Mouse (Mus musculus) frontal cortex, adult 2 months (tissue): Measurements from ENCODE around the gene Ano4. TPM values are rescaled to one million over a fixed set of nuclear protein-coding genes. Genes with fewer than 3 reads are reported as not detected.

Source experiments
- DNase-seq, 2 experiments: peaks; one replicate each; pipeline ENCODE4 v3.0.0; 2022; ENCODE audit warnings: low spot score in 1 of 2; ENCODE audit errors: extremely low spot score in 1 of 2
- polyA plus RNA-seq: library from polyadenylated mRNA; depleted of rRNA; stranded (reverse); fragments of >200 nt; gene quantifications from 2 replicates; pipeline ENCODE4 v1.2.3, GENCODE M21; 2012; rRNA removed

Gene Ano4
- polyA plus RNA-seq: 25.2 and 26.9 TPM in 2 replicates

DNA sequence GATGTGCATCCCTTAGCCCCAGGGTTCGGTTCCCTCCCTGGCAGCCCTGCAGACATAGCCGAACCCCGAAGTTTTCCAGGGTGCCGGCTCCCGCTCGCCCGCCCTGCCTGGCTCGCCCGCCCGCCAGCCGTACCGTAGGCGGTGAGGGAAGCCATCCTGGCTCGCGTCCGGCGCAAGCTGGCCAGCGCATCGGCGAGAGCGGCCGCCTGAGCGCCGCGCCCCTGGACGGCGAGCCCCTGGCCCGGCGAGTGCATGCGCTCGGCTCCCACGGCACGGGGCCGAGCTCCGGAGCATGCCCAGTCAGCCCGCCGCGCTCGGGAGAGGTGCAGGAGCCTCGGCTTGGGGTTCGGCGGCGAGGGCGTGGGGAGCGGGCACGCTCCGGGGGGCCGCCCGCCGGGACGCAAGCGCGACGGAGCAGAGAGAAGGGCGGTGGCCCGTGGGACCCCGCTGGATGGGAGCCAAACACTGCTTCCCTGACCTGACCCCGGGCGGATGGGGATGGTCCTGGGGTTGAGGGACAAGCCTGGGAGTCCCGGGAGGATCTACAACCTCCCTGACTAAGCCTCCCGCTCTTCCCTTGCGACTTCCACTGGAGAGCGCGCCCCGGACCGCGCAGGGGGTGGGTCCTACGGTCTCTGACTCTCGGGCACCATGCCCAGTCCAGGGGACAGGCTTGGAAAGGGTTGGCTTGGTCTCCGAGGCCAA is at the start of gene Ano4:
Ano4 (minus strand) TSS at position 272 of the 705 bp plus-strand sequence.
- peak in 1 of 2 experiments; percentile 42 for DNase-seq

DNA sequence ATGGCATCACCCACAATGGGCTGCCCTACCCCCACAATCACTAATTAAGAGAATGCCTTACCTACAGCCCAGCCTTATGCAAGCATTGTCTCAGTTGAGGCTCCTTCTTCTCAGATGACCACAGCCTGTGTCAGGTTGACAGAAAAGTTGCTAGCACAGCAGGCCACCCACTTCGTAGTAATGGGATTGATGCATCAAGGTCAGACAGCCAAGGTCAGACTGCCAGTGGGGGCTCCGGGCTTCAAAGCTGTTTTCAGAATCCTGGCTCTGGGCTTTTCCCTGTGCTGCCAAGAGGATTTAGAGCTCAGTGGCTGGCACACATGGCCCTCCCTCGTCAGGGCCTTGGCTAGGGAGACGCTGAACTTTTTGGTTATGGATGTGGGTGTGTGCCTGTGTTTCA is 48.1 kb upstream of the Ano4 start:
- no peak for DNase-seq

DNA sequence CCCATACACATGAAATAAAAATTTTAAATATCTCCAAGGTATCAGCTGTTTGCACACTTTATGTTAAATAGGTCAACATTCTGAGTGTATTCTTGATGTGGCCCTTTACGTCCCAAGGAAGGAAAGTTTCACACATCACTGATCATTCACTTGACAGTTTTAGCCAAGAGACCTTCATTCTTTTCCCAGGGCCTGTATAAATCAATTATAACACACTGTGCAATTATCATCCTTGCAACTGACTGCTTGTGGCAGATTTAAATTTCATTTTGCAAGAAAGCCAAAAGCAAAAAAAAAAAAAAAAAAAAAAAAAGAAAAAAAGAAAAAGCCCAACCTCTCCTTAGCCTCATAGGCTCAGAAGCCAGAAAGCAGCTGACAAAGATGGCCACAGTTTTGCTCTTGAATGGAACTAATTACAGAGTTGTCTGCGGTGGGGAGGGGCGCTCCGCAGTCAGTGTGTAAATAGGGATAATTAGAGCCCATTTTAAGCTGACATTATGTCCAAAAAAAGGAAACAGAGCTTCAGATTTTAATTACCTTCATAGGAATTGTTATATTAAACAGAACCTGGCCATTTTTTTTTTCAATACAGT is 47.1 kb upstream of the Ano4 start:
- DNase-seq: no peak

DNA sequence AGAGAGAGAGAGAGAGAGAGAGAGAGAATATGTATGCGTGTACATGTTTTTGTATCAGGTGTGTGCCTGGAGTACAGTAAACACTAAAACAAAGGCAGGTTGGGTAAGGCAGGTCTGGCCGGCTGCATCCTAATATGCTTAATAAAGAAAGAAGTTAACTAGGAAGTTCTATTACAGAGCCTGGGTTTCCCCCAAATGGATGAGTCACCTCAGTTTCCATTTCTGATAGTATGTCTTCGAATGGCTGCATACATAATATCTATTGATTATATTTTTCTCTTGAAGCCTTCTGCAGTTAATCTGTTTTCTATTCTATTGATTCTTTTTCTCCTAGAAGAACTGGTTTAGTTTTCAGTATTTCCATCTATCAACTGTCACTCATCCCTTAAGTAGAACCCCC is 41.9 kb upstream of the Ano4 start:
- DNase-seq: no peak

DNA sequence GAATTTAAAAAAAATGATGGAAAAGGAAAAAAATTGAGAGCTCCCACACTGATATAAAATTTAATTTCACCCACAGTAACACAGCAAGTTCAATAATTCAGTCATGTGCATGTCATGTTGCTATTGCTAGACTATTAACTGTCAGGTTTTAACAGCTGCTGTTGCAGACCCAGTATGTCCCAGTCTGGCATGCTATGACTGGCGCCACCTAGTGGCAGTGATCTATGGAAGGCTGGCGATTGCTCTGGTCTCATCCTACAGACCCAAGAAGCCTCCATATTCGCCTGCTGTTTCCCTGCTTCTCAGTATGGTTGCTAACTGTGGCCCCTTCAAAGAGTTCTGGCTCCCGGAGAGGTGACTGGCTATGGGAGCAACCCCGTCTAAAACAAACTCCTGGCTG is 38.9 kb upstream of the Ano4 start:
- DNase-seq: peak; percentile 18 to 82

DNA sequence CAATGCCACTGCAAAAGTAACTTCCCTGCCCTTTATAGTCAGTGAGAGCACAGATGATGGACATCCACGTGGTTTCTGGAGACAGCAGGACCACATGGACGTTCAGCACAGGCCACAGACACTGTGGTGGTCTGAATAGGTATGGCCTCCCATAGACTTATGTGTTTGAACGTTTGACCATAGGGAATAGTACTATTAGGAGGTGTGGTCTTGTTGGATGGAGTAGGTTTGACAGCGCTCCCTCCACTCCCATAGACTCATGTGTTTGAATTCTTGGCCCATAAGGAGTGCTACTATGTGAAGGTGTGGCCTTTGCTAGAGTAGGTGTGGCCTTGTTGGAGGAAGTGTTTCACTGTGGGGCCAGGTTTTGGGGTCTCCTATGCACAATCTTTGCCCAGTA is 33.2 kb upstream of the Ano4 start:
- DNase-seq: no peak

DNA sequence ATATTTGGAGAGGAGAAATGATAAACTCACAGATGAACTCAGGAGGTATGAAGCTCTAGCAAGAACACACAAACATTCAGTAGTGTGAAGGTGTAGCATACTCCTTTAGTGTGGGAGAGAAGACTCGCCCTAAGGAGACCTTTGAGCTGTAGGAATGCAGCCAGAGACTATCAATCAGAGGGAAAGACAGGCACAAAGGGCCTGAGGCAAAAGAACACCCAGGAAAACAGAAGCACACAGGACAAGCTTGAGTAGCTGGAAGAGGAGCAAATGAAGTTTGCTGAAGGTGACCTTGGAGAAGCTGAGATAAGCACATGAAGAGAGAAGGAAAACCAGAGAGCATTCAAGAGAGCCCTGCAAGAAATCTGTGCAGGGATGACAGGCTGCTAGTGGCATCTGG is 25.5 kb upstream of the Ano4 start:
- no peak for DNase-seq

DNA sequence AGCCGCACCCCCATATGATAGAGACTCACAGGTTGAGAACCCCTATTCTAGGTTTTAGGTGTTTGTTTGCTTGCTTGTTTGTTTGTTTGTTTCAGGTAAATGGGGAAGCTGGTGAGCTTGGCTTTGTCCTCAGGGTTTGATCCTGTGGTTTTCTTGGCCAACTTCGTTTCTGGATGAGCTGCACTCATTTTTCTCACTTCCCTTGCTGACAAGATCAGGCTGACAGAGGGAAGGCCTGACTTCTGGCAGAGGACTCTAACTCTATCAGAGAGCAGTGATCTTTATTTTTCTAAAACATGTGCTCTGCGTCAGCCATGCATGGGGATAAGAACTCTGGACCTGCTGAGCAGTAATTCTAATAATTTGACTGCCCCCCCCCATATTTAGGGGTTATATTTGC is 14.4 kb upstream of the Ano4 start:
- no peak for DNase-seq

DNA sequence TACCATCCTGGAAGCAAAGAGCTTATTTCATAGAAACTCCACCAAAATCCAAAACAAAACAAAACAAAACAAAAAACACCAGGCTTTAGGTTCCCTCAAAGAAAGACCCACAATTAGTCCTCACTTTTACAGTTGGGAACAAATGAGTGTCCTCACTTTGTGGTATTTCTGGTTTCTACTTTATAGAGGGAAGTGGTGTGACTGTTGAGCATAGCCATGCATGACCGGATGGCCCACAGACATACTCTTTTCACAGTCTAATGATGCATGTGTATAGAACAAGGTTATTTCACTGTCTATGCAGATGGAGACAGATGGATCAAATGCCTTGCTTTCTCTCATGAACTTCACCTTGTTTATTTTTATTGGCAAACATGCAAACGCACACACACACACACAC is 10.1 kb upstream of the Ano4 start:
- no peak for DNase-seq

DNA sequence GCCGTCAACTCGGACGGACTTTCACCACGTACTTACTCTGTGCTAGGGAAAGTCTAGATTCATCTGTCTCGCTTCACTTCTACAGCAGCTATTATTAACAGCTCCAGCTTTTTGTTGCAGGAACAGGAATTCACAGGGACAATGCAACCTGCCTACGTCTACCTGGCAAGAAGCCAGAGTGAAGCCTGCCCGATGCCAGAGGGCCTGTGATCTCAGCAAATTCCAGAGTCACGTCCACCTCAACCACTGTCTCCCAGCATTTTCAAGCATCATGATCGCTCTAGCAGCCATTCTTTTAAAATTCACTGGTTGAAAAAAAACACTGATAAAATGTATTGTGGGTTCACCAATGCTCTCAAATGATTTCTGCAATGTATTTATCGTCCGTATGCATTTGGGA is 6.9 kb upstream of the Ano4 start:
- DNase-seq: no peak

DNA sequence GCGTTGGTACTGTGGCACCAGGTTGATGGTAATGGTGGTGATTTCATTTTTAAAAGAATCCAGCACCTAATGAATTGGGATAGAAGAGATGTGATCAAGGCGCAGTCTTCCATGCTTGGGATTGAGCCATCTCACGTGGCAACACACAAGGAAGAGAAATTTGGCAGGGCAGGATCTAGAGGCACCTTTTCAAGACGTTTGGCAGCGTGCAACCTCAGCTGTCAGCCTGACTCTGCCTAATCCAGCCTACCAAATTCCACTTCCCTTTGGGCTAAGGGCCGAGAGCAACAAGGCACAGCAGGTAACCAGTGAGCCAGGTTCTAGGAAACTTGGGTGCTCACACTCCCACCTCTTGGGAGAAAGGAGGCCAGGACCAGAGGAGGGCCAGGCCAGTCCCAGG is 1.0 kb upstream of the Ano4 start:
- no peak for DNase-seq

DNA sequence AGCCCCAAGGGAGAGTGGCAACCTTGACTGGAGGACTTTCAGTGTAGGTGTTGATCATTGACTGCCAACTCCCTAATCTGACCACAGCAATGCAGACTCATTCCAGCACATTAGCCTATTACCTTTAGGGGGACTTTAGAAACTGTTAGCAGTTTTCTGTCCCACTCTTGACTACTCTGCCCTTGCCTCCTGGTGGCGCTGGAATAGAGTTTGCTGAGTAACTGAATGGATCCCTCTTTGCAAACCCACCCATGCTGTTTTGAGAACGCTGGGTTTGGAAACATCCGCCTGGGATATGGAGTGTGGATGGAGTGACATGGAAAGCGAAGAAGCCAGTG is 603 bp upstream of the Ano4 start:
- DNase-seq: no peak

DNA sequence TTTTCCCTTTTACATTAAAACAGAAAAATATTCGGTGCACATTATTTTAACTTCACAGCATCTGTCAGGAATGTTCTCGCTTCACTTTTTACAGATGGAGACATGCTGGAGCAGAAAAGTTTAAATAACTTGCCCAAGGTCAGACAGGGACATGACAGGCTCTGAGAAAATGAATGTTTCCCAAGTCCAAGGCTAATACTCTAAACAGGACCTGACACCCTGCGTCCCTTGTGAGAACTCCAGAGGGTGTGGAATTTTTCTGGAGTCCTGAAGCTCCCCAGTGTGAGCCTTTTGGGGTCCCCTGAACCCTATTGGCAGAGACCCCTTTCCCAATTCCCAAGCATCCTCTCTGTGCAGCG is 451 bp downstream of the Ano4 start:
- peak in 1 of 2 experiments; percentile 33 for DNase-seq

DNA sequence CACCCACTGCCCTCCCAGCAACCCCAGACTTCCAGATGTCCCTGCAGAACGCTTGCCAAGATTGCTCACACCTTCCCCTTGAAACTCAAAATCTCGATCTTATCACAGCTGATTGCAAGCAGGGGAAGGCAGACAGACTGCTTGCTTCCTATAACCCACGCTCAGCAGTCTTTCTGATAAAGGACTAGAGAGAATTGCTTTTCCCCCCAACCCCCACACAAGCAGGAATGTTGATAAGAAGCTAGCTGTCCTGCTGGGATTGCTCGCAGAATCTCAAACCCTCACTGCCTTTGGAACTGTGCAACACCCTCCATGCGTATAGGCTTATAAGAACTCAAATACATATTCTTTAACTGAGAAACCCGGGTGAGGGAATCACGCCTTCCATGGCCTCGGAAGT is 846 bp downstream of the Ano4 start:
- peak in 1 of 2 experiments; percentile 19 for DNase-seq

DNA sequence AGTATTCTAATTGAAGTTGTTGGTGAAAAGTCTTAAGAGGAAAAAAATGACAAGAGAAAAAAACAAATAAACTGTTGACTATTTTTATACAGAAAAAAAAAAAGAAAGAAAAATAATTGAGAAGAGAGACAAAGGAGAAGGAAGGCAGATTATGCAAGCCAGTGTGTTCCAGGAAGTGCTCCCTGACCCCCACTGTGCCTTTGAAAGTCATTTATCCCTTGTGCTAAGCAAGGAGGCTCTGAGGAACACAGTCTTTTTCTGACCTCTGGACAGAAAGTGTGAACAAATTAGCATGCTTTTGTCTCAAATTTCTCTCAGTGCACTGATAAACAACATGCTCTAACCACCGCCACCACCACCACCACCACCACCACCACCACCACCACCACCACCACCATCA is 14.3 kb downstream of the Ano4 start:
- DNase-seq: no peak

DNA sequence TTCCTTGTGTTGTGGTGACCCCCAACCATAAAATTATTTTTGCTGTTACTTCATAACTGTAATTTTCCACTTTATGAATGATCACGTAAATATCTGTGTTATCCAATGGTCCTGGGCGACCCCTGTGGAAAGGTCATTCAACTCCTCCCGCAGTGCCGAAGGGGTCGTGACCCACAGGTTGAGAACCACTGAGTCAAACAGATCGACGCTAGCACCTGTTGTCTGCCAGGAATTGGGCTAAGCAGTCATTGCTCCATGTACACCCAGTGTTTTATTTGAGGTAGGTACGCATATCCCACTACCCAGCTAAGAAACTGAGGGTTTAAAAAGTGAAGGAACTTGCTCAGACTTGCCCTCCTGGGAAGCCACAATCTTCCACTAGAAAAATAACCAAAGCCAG is 14.8 kb downstream of the Ano4 start:
- no peak for DNase-seq

DNA sequence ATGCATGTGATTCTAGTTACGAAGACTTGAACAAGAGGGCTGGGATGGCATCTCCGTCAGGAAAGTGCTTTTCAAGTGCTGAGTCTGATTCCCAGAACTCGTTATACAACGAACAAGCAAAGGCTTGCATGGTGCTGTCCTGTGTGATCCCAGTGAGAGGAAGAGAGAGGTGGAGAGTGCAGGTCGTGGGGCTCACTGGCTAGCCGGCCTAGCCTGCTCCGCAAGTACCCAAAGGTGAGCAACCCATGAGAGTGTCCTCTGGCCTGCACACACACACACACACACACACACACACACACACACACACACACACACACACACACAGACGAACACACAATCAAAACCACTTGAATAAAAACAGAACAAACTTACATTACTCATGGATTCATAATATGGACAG is 15.7 kb downstream of the Ano4 start:
- DNase-seq: no peak

DNA sequence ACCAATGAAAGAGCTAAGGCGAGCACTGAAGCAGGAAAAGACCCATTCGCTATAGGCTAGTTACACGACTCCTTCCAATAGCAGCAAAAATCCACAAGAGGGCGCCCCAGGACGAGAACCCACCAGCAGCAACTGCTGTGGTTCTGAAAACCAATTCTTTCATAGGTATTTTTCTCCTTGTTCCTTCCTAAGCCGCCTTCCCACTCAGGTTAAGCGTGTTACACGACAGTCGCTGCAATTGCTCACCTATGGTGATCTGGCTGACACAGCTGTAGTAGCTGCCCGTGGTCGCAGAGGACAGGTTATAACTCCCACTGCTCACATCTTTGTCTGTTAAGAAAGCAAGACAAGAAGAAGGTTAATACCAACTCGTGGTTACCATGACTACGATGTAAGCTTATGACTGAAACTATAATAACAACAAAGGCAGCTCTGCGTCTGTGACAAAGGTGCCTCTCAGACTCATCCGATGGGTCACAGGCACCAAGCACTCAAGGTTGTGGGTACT is 17.5 kb downstream of the Ano4 start:
- DNase-seq: peak; percentile 49 to 89

DNA sequence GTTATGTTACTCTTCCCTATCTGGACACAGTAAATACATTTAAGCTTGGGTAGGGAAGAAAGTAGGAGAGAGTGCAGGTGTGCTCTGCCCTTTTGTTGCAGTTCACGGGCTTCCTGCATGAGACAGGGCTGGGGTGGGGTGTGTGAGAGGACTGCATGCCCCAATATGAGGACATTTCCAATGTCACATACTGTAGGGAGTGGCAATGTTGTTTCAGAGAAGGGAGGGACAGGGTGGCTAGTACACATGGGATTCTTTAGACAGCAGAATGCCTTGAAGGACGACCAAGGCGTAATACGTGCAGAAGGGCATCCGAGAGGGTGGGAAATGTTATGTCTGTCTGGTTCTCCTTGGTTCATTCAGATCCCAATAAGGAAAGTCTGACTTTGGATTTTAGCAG is 18.2 kb downstream of the Ano4 start:
- DNase-seq: no peak

DNA sequence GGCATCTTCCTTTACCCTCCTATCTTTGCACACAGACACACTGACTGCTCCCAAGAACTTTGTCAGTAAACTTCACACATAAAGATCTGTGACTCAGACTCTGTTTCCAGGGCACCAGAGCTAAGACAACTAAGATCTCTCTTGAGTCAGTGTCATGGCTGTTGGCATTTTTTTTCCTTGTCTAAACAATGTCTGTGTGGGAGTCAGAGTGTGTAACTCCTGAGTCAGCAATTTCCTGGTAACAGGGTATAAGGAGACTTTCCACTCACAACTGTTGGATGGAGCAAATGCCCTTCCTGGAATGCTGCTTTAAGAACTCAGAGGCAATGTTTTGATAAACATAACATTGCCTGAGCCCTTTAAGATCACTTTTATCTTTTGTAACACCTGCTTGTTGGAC is 37.0 kb downstream of the Ano4 start:
- DNase-seq: peak in 1 of 2 experiments; percentile 27

DNA sequence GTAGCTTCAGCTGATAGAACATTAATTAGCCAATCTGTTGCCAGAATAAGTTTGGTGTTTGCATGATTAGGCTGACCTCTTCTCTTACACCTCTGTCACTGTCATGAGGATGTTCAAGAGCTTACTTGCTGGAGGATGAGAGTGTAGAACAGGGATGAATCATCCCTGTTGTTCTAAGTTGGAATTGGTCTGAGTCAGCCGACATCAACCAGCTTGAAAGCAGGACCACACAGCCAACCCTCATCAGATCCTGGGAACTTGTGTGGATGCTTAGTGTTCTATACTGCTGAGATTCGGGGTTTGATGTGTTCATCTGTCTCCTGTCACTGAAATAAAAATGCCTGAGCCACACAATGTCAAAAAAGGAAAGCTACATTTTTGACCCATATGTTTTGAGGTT is 44.2 kb downstream of the Ano4 start:
- no peak for DNase-seq

DNA sequence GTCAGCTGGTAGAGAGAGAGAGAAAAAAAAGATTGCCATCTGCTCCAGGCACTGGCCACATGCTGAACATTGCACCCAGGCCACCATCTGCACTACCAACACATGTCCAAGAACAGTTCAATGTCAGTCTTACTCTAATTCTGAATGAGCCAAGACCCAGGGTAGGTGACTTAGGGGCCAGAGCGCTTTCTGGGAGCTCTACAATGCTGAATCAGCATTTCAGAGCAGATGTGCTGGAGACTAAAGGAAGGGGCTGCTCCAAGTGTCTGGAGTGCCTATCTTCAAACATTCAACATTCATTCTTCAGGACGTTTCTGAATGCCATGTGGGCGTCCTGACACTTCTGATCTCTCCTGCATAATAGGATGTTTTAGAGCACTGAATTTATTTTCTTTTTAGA is 51.8 kb downstream of the Ano4 start:
- no peak for DNase-seq

DNA sequence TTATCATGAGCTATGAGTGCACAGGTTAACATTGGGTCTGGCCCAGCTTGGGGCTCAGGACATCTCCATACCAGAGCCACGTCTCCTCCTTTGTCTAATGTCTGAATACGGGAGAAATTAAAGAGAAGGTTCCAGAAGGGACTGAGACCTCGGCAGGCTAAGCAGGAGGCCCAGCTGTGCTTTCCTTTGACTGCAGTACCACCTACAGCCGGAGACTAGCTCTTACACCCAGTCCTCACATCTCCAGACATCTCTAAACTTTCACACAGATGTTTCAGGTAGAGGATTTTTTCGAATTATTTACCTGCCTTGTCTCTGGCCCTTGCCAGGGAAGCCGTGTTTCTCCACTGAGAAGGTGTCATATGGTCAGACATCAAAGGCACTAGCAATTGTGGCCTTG is 53.9 kb downstream of the Ano4 start:
- peak in 1 of 2 experiments; percentile 16 for DNase-seq
